Mouse (Mus musculus) urinary bladder, postnatal 14 days (tissue): ENCODE results near the gene Plppr4.

ENCODE experiments used
- DNase-seq: peaks from one replicate; pipeline ENCODE4 v3.0.0; 2021; ENCODE audit warnings: low spot score

Gene Plppr4

GRCm38 (mm10) chr3:117294308-117294925 is 66.3 kb downstream of the Plppr4 start:
- DNase-seq = no peak
